18 mouse cellular contexts compared by ENCODE assay signal in the genomic region with DNA sequence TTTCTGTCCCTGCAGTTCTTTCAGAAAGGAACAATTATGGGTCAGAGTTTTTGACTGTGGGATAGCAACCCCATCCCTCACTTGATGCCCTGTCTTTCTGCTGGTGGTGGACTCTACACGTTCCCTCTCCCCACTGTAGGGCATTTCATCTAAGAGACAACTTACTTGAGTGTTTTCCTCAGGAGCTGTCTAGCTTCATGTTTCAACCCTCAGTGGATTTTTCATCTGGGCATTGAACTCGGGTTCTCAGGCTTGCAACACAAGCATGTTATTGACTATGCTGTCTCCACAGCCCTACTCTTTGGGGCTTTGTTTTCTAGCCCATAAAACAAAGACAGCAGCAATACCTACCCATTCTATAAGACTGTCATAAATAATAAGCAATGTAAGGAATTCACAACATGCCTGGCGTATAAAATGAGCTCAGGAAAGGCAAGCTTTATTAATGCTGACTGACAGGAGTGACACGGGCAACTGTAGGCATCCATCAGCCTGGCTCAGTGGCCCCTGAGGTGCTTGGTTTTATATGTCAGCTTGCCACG.
"Had no signal": no experiment of that assay in that cellular context is flagged by ENCODE, and none has a peak within 500 bp of the region (broad histone marks: within the 10 kb centered on the region; RNA-seq: fewer than 3 reads in every experiment).

No protein-coding gene starts in this region.

- DNase-seq: liver, embryonic 13.5 days; liver, postnatal 0 days; lung, adult 2 months; lung, postnatal 14 days; lung, postnatal 36 days; midbrain, embryonic 14.5 days; right cerebral cortex, postnatal 14 days; thymus, adult 2 months; thymus, postnatal 25 days; thymus, postnatal 4 days had no signal

- H3K4me2 ChIP-seq: liver, embryonic 13.5 days; liver, embryonic 15.5 days; lung, embryonic 15.5 days; midbrain, embryonic 12.5 days; neural tube, embryonic 12.5 days; stomach, embryonic 15.5 days had no signal

- H3K36me3 ChIP-seq: liver, embryonic 13.5 days; liver, embryonic 15.5 days; lung, embryonic 15.5 days; midbrain, embryonic 12.5 days; neural tube, embryonic 12.5 days; stomach, embryonic 15.5 days had no signal

- H3K9ac ChIP-seq: liver, embryonic 13.5 days; liver, embryonic 15.5 days; liver, postnatal 0 days; lung, embryonic 15.5 days; midbrain, embryonic 12.5 days; neural tube, embryonic 12.5 days; stomach, embryonic 15.5 days had no signal

- H3K27me3 ChIP-seq: liver, embryonic 13.5 days; liver, embryonic 15.5 days; lung, embryonic 15.5 days; megakaryocyte, embryonic 14.5 days; neural tube, embryonic 12.5 days; stomach, embryonic 15.5 days had no signal

- H3K4me1 ChIP-seq: liver, embryonic 13.5 days; lung, embryonic 15.5 days; megakaryocyte, embryonic 14.5 days; midbrain, embryonic 12.5 days; stomach, embryonic 15.5 days had no signal

- H3K27ac ChIP-seq: liver, embryonic 13.5 days; liver, embryonic 15.5 days; lung, embryonic 15.5 days; macrophage; midbrain, embryonic 12.5 days; neural tube, embryonic 12.5 days; stomach, embryonic 15.5 days; stomach, postnatal 0 days had no signal

- H3K9me3 ChIP-seq: liver, embryonic 13.5 days; liver, embryonic 15.5 days; lung, embryonic 15.5 days; midbrain, embryonic 12.5 days; neural tube, embryonic 12.5 days; stomach, embryonic 15.5 days had no signal

- ATAC-seq: liver, postnatal 0 days had no signal

- H3K4me3 ChIP-seq: liver, embryonic 13.5 days; liver, embryonic 15.5 days; lung, embryonic 15.5 days; megakaryocyte, embryonic 14.5 days; midbrain, embryonic 12.5 days; neural tube, embryonic 12.5 days; stomach, embryonic 15.5 days had no signal
